Mouse (Mus musculus) ovary, postnatal 14 days (tissue): ENCODE measurements around the gene Acer1.
A peak's percentile ranks its signal among the peaks of the same experiment; 100 is the strongest.

Experiments
- DNase-seq: peaks from one replicate; pipeline ENCODE4 v3.0.0; 2022; ENCODE audit warnings: low spot score

Acer1 gene

DNA sequence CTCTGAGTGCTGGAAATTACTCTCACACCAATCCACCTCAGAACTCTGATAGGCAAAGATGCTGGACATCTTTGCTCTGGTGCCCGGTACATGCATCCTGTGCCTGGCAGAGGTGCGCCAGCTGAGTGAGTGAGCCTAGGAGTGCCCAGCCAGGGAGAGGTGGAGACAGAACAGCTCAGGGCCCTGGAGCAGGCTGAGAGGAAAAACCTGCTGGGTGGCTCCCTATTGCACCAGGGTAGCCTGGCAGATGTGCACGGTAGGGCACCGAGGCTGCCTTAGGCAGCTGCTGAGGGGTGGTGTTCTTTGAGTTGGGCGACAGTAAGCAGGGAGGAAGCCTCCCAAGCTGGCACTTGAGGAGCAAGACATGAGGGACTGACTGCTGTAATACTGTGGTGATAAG is at the start of gene Acer1:
TSS of gene Acer1 (minus strand) at position 114 of the 400 bp plus-strand sequence.
- no peak for DNase-seq

DNA sequence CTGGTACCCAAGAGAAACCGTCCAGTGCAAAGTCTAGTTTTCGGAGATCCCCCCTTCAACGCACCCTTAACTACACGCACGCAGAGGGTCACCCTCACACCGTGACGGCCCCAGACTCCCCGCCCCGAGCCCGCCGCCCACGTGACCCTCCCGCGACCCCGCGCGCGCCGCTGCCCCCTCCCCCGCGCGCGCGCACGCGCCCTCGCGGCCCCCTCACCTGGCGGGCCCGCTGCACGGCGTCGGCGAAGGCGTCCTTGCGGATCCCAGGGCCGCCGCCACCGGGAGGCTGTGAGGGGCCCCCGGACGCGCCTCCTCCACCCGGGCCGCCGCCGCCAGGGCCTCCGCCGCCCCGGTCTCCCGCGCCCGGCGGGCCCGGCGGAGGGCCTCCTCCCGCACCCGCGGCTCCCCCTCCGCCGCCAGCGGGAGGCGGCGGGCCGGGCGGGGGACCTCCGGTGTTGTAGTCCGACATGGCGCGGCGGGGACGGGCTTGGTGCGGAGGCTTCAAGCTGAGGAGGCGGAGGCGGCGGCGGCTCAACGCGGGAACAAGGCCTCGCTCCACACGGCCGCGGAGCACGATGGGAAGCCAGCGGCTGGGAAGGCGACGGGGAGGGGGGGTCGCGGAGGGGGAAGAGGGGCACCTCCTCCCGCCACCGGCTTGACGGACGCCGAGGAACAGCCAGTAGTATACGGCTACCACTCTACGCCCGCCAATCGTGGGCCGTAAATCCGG is 49.2 kb upstream of the Acer1 start, which contains the start of gene Khsrp:
TSS of gene Khsrp (minus strand) at position 592 of the 730 bp plus-strand sequence.
- DNase-seq: peak; percentile 33

DNA sequence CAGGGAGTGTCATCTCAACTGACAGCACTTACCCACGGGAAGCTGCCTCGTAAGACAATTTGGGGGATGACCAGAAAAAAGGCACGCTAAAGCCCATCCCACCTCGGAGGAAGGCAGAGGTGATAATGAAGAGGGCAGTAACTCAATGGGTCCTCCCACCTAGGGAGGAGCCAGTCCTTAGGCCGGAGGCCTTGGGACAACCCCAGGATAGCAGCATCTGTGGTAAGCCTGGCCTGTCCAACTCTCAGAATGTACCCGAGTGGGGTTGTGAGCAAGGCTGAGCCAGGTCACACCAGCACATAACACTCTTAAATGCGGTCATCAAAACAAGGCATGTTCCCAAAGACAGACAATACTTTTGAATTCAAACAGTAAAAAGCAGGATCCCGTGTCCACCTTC is 47.8 kb upstream of the Acer1 start:
- DNase-seq: no peak

DNA sequence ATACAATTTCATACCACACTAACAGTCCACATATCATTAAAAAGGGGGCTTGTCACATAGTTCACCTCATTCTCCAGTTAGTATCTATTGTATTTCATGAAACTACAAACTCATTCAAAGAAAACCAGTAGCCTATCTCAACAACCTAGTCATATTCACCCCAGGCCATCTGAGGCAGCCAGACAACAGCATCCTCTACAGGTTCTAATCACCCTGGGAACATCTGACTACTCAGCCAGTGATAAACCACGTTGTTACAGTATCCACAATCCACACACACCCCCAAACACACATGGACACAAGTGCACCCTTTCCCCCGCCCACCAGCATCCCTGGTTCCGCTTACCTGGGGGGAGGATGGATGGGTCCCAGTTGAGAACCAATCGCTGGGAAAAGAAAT is 45.5 kb upstream of the Acer1 start:
- DNase-seq: no peak

DNA sequence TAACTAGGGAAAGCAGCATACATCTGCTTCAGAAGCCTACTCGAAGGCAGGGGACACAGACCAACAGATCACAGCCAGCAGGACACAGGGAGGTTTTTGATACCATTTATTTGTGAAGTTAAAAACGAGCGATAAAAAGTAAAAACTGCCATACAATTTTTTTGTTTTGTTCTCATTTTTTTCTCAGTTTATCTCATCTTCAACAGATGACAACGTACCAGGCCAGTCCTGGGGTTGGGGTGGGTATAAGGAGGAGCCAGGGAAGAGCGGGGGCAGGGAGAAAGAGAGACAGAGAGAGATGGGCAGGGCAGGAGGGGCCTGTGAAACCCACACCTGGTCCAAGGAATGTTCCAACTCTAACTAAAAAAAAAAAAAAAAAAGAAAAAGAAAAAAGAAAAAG is 39.0 kb upstream of the Acer1 start:
- no peak for DNase-seq

DNA sequence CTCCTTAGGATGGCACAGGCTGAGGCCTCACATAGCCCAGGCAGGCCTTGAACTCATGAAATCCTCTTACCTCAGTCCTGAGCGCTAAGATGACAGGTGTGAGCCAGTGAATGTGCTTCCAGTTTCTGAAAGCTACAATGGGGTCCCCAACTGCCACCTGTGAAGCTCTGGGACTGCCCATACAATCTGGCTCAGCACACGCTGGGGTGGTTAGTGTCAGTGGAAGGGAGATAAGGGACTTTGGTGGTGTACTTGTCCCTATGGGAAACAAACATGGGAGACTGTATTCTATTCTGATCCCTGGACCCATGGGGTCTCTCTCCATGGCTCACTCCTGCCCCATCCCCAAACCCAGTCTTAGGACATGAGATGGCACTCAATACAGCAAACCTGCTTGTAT is 37.8 kb upstream of the Acer1 start:
- DNase-seq: no peak

DNA sequence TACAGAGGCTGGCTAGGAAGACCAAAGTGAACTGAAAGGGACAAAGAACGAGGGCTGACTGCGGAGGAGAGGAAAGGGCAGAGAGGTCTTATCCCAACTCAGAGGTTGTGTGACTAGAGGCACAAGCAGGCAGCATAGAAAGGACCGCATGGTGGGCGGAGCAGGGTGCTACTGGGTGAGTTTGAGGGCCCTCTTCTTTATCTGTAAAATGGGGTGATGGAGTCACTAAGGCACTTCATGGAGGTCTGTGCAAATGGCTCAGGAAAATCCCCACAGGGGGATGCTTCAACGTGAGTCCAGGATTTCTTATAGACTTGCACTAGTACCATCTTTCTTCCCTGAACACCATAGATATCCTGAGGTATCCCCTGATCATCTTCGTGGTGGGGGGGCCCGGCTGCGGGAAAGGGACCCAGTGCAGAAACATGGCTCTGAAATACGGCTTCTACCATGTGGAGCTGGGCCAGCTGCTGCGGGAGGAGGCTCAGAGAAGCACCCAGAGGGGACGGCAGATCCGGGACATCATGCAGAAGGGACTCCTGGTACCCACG is 30.4 kb upstream of the Acer1 start:
- no peak for DNase-seq

DNA sequence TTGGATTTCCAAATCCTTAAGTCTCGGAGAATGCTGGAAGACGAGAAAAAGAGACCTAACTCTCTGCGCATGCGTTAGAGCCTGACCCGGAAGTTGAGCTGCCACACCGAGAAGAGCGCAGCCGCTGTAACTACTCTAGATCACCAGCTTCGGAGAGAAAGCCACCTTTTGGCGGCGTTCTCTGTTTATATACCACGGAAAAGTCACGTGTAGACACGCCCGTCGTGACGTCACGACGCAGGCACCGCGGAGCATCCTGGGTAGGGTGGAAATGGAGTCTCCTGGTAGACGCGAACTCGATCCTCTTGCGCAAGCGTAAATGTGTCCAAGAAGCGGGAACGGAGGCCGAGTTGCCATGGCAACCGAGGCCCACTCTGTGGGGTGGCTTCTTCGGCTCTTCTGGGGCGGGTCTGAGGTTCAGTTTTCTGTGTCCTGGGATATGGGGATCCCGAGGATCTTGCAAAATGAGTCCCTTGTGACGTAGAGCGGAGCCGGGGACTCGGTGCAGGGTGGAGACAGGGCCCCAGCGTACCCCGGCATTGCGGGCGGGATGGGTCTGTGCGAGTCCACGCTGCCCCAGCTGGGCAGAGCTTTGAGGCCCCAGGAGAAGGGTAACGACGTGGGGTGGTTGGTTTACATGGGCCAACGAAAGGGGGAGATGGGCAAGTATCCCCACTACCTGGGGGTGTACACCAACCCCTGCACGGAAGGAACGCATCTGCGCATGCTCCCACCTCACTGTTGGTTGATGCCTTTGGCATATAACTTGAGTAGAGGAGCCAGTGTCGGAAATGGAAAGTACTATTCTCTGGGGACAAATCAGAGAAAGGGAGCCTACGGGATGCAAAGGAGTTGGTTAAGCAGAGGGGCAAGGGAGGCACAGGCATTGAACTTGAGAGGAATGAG is 29.6 kb upstream of the Acer1 start, which contains the start of the genes Gtf2f1 and Gm17949:
TSS of gene Gtf2f1 (minus strand) at position 53 of the 906 bp plus-strand sequence.
TSS of gene Gm17949 (plus strand) at position 234 of the 906 bp plus-strand sequence.
- peak; percentile 87 for DNase-seq

DNA sequence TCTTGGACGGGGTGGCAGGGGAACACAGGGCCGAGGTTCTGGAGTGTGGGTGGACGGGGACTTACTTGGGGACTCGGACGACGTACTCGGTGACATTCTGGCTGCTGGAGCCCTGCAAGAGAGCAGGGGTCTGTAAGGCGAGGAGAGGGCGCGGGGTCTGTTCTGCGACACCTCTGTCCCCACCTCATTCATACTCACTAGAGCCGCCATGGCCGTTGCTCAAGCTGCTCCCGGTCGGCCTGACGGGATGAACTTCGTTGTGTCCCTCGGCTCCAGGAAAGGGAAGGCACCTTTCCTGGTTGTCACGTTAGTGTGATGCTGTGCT is 28.9 kb upstream of the Acer1 start:
- DNase-seq: no peak

DNA sequence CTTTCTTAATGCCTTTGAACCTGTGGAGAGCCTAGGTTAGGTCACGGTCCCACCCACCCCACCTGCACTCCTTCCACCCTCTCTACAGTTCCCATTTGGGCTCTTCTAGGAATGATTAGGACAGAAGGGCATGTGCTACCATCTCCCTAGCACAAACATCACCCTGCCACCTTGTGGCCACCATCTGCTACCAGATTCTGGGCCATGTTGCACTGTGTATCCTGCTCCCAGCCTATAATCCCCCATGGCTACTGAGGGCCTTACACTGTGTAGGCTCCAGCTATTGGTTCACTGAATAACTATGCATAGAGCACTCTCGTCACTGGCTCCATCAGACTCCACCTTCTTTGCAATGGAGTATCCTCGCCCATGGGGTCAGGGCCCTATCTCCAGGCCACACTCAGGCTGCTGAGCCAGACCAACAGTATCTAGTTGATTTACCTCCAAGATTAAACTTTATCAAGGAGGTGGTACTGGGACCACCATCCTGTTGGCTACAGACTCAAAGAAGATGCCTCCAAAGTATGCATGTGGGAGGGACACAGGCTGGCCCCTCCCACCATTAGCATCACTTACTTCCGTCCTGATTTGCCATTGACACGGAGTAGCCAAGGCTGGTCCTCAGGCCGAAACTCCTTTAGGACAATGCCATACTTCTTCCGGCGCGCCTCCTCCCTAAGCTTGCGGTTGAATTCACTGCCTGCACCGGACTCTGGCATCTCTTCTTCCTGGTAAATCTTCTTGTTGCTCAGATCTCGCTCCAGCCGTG is 25.4 kb upstream of the Acer1 start:
- no peak for DNase-seq

DNA sequence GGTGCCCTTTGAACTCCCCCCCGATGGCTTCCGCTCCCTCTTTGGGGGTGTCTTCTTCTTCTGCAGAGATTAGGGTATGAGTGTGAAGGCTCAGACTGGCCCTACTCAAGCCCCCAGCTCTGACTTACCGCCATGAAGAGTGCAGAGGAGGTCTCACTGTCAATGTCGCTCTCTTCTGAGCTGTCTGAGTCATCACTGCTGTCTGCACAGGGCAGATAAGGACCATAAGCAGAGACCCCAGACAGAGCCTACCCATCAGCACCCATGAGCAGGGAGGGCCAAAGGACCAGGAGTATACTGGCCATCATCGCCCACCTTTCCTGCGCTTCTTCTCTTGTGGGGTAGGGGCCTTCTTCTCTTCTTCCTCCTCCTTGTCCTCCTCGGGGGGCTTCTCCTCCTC is 22.1 kb upstream of the Acer1 start:
- DNase-seq: no peak

DNA sequence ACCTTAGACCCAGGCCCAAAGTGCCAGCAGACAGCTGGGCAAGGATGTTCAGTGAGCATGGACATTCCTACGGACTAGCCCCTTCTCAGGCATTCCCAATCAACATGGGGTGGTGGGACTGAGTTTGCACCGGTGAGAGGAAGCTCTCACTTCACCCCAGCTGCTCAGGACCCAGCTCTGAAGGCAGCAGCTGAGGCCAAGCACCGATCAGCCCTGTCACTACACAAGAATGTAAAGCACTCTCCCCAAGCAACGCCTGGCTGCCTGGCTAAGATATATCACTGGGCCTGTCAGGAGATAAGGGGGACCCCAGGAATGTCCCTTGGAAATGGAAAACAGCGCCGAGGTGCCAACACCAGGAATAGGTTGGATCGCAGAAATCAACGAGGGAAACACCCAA is 19.3 kb upstream of the Acer1 start:
- no peak for DNase-seq

DNA sequence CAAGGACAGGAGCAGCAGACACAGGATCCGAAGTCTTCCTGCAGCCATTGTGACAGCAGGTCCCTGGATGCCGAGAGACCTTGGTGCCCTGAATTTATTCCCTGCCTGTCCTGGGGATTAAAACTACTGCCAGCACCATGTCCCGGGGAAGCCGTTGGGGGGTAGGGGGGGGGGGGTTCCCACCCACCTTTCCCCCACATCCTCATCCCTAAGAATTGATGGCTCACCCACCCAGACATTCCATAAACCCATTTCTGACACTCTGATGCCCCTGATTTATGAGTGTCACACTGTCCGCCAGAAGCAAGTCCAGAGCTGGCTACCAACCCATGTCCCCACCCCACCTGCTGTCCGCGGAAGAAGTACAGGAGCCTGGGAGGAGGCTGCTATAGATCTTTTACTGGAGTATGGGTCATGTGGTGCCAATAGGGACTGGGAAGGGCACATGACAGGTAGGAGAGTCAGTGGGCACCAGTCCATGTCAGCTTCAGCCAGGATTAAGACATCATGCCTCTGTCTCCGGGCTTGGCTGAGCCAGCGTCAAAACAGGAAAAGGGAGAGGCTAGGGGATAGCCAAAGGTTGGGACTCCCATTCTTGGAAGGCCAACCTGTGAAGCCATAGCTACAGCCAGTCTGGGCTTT is 18.2 kb upstream of the Acer1 start, which contains the start of gene Pspn:
TSS of gene Pspn (minus strand) at position 51 of the 642 bp plus-strand sequence.
- DNase-seq: no peak

DNA sequence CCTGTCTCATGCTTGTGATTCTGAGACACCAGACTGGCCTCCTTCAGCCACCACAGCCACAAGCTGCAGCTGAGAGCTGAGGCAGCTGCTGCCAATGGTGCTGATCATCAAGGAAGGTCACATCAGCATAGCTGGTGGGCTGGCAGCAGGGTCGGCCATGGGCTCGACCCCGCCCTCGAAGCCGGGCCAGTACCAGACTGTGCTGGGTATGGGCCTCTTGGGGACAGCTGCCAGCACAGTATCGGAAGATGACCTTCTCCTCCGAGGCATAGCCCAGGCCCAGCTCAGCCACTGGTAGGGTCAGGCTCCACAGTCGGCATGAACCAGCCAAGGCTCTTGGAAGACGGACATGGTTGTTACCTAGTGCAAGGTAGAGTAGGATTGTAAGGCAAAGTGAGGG is 17.5 kb upstream of the Acer1 start:
- DNase-seq: no peak

DNA sequence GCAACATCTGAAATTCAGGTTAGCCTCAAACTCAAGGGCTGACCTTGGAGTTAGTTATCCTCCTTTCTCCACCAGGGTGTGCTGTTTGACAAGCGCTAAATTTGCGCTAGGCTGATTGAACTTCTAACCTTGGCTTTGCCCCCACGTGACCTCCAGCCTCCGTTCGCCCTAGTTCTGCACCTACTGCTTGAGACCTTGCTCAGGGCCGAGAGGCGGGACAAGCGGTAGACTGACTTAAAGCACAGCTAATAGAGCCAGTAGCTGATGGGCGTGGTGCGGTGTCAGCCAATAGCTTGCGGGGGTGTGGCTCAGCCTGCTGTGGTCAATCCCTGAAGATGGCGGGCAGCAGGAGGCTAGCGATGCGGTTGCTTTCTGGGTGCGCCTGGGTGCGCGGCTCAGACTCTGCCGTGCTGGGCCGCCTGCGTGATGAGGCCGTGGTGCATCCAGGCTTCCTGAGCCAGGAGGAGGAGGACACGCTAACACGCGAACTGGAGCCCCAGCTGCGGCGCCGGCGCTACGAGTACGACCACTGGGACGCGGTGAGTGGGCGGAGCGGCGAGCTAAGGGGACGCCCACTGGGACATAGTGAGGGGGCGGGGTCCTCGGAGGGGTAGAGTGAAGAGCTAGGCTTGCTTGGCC is 15.2 kb upstream of the Acer1 start, which contains the start of gene Alkbh7:
TSS of gene Alkbh7 (plus strand) at position 311 of the 639 bp plus-strand sequence.
- peak; percentile 76 for DNase-seq

DNA sequence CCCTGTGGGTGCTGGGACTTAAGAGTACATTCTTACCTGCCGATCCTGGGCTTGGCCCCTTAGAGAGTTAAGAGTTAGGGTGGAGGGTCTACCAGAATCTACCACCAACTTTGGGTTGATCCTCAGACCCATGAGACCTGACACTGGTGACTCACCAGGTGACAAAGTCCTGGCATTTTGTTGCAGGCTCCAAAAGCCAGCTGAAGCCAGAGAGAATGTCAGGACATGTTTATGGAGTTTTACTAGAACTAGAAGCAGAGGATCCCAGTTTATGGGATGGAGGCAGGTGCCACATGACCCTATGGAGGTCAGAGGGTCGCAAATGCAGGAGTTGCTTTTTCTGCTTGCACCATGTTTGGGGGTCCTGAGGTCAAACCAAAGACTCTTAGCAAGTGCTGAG is 14.6 kb upstream of the Acer1 start:
- DNase-seq: no peak

DNA sequence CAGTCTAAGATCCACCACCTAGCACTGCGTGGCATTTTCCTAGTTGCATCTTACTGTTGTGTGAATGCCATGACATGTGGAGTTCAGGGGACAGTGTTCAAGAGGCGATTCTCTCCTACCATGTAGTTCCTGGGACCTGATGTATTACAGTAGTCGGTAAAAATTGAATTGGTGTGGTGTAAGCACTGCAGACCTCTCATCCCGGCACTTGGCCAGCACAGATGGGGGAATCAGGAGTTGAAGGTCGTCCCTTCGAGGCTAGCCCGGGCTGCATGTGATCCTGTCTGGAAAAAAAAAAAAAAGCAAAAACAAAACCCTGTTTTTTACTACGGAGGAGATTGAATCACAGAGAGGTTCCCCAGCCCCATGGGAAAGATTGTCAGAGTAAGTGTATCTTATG is 13.1 kb upstream of the Acer1 start:
- no peak for DNase-seq

DNA sequence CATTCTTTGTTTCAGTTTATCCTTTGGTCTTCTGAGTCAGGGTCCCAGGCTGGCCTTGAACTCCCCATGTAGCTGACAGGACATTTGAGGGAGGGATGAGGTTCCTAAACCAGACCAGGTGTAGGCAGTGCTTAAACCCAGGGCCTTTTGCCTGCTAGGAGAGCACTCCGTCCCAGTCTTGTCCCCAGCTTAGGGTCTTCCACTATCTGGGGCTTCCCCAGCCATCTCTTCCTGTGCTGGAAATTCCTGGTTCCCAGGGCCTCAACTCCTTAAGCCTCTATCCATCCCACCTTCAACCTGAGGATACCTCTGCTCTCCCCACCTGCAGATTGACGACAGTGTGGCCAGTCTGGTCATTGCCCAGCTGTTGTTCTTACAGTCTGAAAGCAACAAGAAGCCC is 9.0 kb upstream of the Acer1 start:
- DNase-seq: no peak

DNA sequence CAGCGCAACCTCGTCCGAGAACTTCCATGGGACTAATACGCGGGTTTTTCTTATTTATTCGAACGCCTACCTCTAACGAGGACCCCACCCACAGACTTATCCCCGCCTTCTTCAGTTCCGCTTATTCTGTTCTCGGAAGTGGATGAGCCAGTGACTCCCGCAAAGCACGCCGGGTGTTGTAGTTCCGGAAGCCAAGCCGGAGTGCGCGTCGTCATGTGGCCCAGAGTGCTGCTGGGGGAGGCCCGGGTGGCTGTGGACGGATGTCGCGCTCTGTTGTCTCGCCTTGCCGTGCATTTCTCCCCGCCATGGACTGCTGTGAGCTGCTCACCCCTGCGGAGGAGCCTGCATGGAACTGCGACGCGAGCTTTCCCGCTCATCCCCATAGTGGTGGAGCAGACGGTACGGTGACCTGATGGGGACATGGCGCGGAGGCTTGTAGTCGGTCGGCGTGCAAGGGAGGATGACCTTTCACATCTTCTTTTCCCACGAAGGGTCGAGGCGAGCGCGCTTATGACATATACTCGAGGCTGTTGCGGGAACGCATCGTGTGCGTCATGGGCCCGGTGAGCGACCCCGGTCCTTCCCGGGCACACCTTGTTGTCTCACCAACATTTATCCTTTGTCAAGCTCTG is 8.3 kb upstream of the Acer1 start, which contains the start of gene Clpp:
TSS of gene Clpp (plus strand) at position 191 of the 632 bp plus-strand sequence.
- DNase-seq: peak; percentile 81

DNA sequence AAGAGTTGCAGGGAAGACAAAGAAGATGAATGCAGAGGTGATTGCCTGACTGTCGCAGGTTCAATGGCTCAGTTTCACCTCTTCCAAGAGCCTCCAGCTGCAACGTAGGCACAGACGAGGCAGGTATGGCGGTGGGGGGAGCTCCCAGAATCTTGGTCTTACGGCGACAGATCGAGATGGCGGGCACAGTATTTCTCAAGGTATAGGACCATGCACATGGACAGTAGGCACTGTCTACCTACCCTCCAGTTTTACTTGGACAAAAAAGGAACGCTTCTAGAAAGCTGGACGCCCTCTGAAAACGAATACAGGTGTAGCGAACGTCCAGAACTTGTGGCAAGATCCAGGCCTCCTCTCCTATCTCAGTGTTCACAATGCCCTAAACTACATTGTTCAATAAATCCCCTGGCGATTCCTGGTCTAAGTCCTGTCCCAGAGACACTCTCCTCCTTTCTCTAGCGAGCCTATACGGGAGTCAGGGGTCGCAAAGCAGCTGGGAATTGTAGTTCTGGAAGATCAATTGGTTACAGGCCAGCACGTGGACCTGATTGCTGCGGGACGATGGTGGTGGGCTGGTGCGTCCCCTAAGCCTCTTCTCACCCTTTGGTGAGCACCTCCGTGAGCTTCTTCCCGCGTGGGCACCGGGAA is 7.7 kb upstream of the Acer1 start:
- no peak for DNase-seq
